Mouse (Mus musculus) layer of hippocampus, adult 11-12 months (tissue): ENCODE measurements around the gene Lhfpl2.

ENCODE experiments used
- DNase-seq: peaks from one replicate; pipeline ENCODE4 v3.0.0; 2022; ENCODE audit warnings: low spot score

The Lhfpl2 gene

GRCm38 (mm10) chr13:94098369-94099084, 40.9 kb downstream of the Lhfpl2 start:
- peak; percentile 50 for DNase-seq

GRCm38 (mm10) chr13:94099087-94099486, 41.5 kb downstream of the Lhfpl2 start:
- DNase-seq: no peak

- no peak for DNase-seq
Observed at GRCm38 (mm10) chr13:94100361-94100760, 42.8 kb downstream of the Lhfpl2 start.

- no peak for DNase-seq
Observed at GRCm38 (mm10) chr13:94101020-94101571, 43.5 kb downstream of the Lhfpl2 start.

GRCm38 (mm10) chr13:94104866-94105475, 47.4 kb downstream of the Lhfpl2 start:
- DNase-seq: no peak

GRCm38 (mm10) chr13:94106431-94106830, 48.8 kb downstream of the Lhfpl2 start:
- no peak for DNase-seq

- DNase-seq: no peak
Observed at GRCm38 (mm10) chr13:94106983-94107382, 49.4 kb downstream of the Lhfpl2 start.

- DNase-seq: no peak
Observed at GRCm38 (mm10) chr13:94110556-94110955, 53.0 kb downstream of the Lhfpl2 start.

GRCm38 (mm10) chr13:94115476-94115875, 57.9 kb downstream of the Lhfpl2 start:
- no peak for DNase-seq

- DNase-seq: peak; percentile 38
Observed at GRCm38 (mm10) chr13:94116705-94117410, 59.3 kb downstream of the Lhfpl2 start.

- DNase-seq: no peak
Observed at GRCm38 (mm10) chr13:94117522-94117921, 59.9 kb downstream of the Lhfpl2 start.

- DNase-seq: no peak
Observed at GRCm38 (mm10) chr13:94118091-94118490, 60.5 kb downstream of the Lhfpl2 start.

- no peak for DNase-seq
Observed at GRCm38 (mm10) chr13:94119309-94119708, 61.7 kb downstream of the Lhfpl2 start.

GRCm38 (mm10) chr13:94122703-94123592, 65.4 kb downstream of the Lhfpl2 start:
- DNase-seq: peak; percentile 56

GRCm38 (mm10) chr13:94130394-94130793, 72.8 kb downstream of the Lhfpl2 start:
- DNase-seq: no peak

GRCm38 (mm10) chr13:94131135-94131534, 73.5 kb downstream of the Lhfpl2 start:
- no peak for DNase-seq

- DNase-seq: no peak
Observed at GRCm38 (mm10) chr13:94132187-94132995, 74.8 kb downstream of the Lhfpl2 start.

- no peak for DNase-seq
Observed at GRCm38 (mm10) chr13:94134646-94135045, 77.0 kb downstream of the Lhfpl2 start.

- no peak for DNase-seq
Observed at GRCm38 (mm10) chr13:94135180-94135579, 77.6 kb downstream of the Lhfpl2 start.

GRCm38 (mm10) chr13:94139713-94140445, 82.3 kb downstream of the Lhfpl2 start:
- DNase-seq: no peak
